Mouse (Mus musculus) cerebellum, postnatal 14 days (tissue): ENCODE measurements around the gene Prr30.
A peak's percentile ranks its signal among the peaks of the same experiment; 100 is the strongest.
"Not testable (repeated sequence)": the region's sequence is repeated elsewhere in the genome, so short reads cannot be mapped to it uniquely, and the experiment has no call there.

ENCODE experiments used
- DNase-seq, 2 experiments: peaks; one replicate each; pipeline ENCODE4 v3.0.0; 2021; ENCODE audit warnings: mixed read lengths in 2 of 2

Gene Prr30

DNA sequence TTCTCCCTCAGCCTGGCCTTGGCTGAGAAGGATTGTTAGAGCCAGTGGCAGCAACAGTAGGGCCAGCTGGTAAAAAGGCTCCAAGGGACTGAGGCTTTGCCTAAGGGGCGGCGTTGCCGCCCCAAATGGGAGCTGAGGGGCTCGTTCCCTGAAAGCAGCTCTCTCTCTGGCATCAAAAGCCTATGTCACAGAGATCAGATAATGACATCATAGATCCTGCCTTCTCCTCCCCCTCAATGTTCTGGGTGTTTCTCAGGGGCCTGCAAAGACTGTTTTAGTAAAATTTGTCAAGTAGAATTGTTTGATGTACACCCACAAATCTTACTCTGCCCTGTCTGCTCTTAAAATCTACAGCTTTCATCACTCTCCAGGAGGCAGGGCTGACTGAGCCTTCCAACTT lies at the start of gene Prr30:
Prr30 (minus strand) TSS at position 101 of the 400 bp plus-strand sequence.
- no peak for DNase-seq

DNA sequence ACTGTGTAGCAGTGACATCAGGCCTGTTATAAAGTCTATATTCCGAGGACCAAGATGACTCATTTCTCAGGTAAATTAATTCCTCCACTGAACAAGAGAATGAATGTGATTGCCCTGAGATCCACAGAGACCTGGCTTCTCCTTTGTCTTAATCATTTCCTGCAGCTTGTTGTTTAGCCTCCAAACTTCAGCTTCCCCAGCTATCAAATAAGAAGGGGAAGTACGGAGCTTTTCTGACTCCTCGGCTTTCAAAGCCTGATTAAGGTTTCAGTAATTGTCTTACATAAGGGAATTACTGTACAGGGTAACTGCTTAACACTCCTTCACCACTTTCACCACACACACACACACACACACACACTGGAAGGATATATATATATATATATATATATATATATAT lies 46.7 kb upstream of the Prr30 start:
- no peak for DNase-seq

DNA sequence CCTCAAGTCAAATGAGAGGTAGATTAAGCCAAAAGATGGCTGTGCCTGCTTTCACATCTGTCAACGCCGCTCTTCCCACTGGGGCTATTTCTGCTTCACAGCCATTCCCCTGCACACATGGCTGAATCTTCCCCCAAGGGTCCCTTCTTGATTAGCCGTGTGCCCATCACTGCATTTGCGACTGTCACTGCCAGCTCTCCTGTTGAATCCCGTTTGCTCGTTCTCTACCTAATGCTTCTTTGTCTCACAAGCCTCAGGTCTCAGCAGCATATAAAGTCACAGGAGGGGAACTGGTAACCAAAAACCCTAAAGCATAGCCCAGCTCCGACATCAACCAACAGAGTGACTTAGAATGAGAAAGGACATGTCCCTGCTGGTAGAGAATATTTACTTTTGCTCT lies 45.6 kb upstream of the Prr30 start:
- DNase-seq = peak in 1 of 2 experiments; percentile 2

DNA sequence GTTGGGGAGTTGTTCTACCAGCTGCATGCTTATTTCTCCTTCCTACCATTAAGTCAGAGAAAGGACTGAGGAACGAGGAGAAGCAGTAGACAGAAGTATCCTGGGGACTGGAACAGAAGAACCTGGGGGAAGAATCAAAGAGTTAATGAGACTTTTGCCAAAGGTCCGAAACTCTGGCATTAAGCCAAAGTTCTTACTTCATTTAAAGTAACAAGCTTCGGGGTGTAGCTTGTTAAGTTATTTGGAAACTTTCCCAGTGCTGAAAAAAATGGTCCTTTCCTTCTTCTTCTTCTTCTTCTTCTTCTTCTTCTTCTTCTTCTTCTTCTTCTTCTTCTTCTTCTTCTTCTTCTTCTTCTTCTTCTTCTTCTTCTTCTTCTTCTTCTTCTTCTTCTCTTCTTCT lies 44.3 kb upstream of the Prr30 start:
- DNase-seq = not testable (repeated sequence)

- DNase-seq = no peak
These were observed 37.8 kb upstream of the Prr30 start for GRCm38 (mm10) chr14:101237965-101238364.

GRCm38 (mm10) chr14:101229068-101229467 lies 28.9 kb upstream of the Prr30 start:
- peak; percentile 4 to 7 for DNase-seq

- DNase-seq = no peak
These were observed 22.2 kb upstream of the Prr30 start for GRCm38 (mm10) chr14:101222319-101222718.

DNA sequence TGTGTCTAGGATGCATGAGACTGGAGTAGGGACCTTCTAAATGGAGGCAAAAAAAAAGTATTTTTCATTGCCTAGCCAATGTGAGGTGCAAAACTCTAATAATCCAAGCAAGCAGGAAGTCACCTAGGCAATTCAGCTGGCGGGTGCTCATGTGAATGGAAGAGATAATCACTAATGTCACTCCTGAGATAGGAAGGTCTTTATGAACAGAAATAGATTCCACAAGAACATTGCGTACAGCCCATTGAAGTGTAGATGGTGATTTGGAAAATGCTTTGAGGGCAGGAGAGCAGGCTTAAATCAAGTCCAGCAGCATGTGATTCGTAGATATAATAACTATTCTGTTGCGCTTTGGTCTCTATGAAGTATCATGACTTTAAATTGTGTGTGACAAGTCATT lies 27.9 kb downstream of the Prr30 start:
- no peak for DNase-seq
